Mouse (Mus musculus) ES-E14 (cell line): Measurements from ENCODE around the gene Rbm34. TPM values are rescaled to one million over a fixed set of nuclear protein-coding genes. Genes with fewer than 3 reads are reported as not detected.

Source experiments
- DNase-seq: peaks from one replicate; pipeline ENCODE4 v3.0.0-alpha.2; 2013; ENCODE audit warnings: low read depth, low spot score
- H3K27ac ChIP-seq: 2 replicates; pipeline ENCODE4 v1.5.1; 2012; ENCODE audit warnings: low read depth, mild to moderate bottlenecking, low read length, moderate library complexity, mixed read lengths; ENCODE audit not compliant: poor library complexity, insufficient read depth, severe bottlenecking
- H3K36me3 ChIP-seq: 2 replicates; pipeline ENCODE4 v1.6.1; 2012; ENCODE audit warnings: mild to moderate bottlenecking, low read length, moderate library complexity, mixed read lengths; ENCODE audit not compliant: control insufficient read depth, poor library complexity, insufficient read depth, severe bottlenecking
- H3K4me1 ChIP-seq, 2 experiments: fragments of 150-350 bp in 1 of 2; sonication (generic) in 1 of 2; 2 replicates each; pipeline ENCODE4 v1.6.1; 2012; ENCODE audit warnings: low read length in 2 of 2, mild to moderate bottlenecking in 1 of 2, mixed read lengths in 1 of 2; ENCODE audit not compliant: control insufficient read depth in 2 of 2, insufficient read depth in 2 of 2, poor library complexity in 1 of 2
- H3K4me3 ChIP-seq, 2 experiments: fragments of 150-350 bp in 1 of 2; sonication (generic) in 1 of 2; 2 replicates each; pipeline ENCODE4 v1.5.1; 2012; ENCODE audit warnings: low read length in 2 of 2, low read depth in 1 of 2, mild to moderate bottlenecking in 1 of 2, mixed read lengths in 1 of 2; ENCODE audit not compliant: insufficient read depth in 1 of 2, poor library complexity in 1 of 2, severe bottlenecking in 1 of 2
- H3K9ac ChIP-seq: 2 replicates; pipeline ENCODE4 v1.6.1; 2012; ENCODE audit warnings: low read depth, mild to moderate bottlenecking, low read length, mixed read lengths; ENCODE audit not compliant: poor library complexity, insufficient read depth, severe bottlenecking
- H3K9me3 ChIP-seq: fragments of 150-350 bp; sonication (generic); 2 replicates; pipeline ENCODE4 v1.6.1; 2012; ENCODE audit warnings: low read depth, mild to moderate bottlenecking, low read length; ENCODE audit not compliant: control insufficient read depth, insufficient read depth
- CHD2 ChIP-seq: IDR thresholded peaks from 2 replicates; pipeline ENCODE4 v1.6.1; 2014; ENCODE audit warnings: mild to moderate bottlenecking, low read depth, low read length, inconsistent platforms
- HCFC1 ChIP-seq: IDR thresholded peaks from 2 replicates; pipeline ENCODE4 v1.6.1; 2012; ENCODE audit warnings: low read length, inconsistent platforms, borderline replicate concordance; ENCODE audit not compliant: insufficient read depth
- MAFK ChIP-seq: IDR thresholded peaks from 2 replicates; pipeline ENCODE4 v1.6.1; 2014; ENCODE audit warnings: mild to moderate bottlenecking, low read depth, low read length, inconsistent platforms; ENCODE audit not compliant: insufficient read depth
- ZC3H11A ChIP-seq: IDR thresholded peaks from 2 replicates; pipeline ENCODE4 v1.6.1; 2012; ENCODE audit warnings: low read depth, mild to moderate bottlenecking, inconsistent platforms, low read length, borderline replicate concordance
- ZNF384 ChIP-seq: IDR thresholded peaks from 2 replicates; pipeline ENCODE4 v1.6.1; 2012; ENCODE audit warnings: low read depth, low read length, inconsistent platforms
- in situ Hi-C, 2 experiments: fragments of 600-800 bp; cut with MboI; formaldehyde crosslinking; loops; one replicate each; pipeline ENCODE4 v1.15.1; 2025; ENCODE audit warnings: low sequenced_read_pairs in 2 of 2, inconsistent platforms in 1 of 2; ENCODE audit not compliant: unreplicated experiment in 2 of 2
- total RNA-seq: library from RNA; depleted of rRNA; stranded (reverse); fragments of 300-350 nt; gene quantifications from 2 replicates; pipeline ENCODE4 v1.2.3, GENCODE M21; 2012; rRNA removed

The Rbm34 gene
- total RNA-seq: 22.4 and 32.5 TPM in 2 replicates

DNA sequence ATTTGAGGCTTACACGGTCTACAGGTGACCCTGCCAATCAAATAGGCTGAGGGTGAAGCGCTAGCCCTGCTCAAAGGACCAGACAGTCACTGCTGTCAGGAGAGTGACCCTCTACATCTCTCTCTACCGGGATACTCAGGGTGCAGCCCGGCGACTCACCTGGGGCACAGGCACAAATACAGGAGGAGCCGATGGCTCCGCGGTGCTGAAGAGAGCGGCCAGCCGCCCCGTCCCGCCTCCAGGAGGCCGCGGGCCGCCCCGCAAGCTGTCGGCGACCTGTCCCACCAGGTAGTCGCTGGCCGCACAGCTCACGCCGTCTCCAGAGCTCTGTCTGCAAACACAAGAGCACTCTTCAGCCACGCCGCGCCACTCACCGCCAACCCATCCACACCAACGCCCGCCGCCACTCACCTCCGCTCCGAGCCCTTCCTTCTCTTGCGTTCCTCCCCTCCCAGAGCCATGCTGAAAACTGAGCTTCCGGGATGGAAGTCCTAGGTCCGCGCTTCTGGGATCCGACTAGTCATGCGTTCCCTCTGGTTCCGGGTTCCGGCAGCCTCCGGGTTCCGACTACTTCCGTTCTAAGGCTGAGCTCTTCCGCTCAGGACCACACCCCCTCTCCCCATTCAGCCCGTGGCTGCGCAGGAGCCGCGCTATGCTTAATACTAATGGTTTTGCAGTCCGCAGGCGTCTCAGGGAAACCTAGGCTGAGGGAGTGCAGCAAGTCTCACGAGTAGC, at the start of gene Rbm34:
Rbm34 (minus strand) TSS at position 493 of the 735 bp plus-strand sequence.
- TF ChIP-seq ZC3H11A (no peak), MAFK (no peak), CHD2 (no peak), ZNF384 (no peak), HCFC1 (peak; percentile 92)
- Histone ChIP-seq H3K9me3 (no peaks in the 10 kb centered on the region), H3K4me1 (peaks cover 0 to 23% of the 10 kb centered on the region in 2 experiments; a peak in 2 of 4 replicates), H3K27ac (peak within 1 kb of the TSS; percentile 78), H3K4me3 (peak within 1 kb of the TSS; percentile 91 to 99), H3K36me3 (peaks cover 12% of the 10 kb centered on the region; the same call in 1 of the 2 replicates), H3K9ac (peak within 1 kb of the TSS; percentile 90)
- in situ Hi-C loops: no loop called here
- DNase-seq: peak; percentile 96

DNA sequence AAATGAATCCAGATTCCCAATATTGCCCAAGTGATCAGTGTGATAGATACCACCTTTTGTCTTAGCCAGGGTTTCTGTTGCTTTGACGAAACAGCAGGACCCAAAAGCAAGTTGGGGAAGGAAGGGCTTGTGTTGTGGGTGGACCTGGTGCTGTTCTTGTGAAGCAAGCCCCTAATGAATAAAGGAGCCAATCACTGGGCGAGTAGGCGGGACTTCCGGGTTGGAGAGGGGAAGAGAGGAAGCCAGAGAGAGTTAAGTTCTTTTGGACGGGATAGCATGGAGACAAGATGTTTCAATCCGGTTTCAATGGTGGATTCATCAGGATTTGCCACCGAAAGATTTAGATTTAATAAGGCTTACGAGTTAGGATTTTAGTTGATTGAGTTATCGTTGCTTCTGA, 40.8 kb upstream of the Rbm34 start:
- DNase-seq: no peak
- no peaks in the 10 kb centered on the region for H3K9me3 ChIP-seq
- TF ChIP-seq CHD2 (no peak), ZC3H11A (no peak), ZNF384 (no peak), HCFC1 (no peak), MAFK (no peak)
- H3K9ac ChIP-seq: peak overlapping the region; percentile 56; the same call in 1 of the 2 replicates
- peak overlapping the region; percentile 40 to 59; a peak in 3 of 4 replicates for H3K4me3 ChIP-seq
- in situ Hi-C loops: no loop called here
- no peaks in the 10 kb centered on the region for H3K36me3 ChIP-seq
- no peaks in the 10 kb centered on the region for H3K4me1 ChIP-seq
- no peak overlapping the region for H3K27ac ChIP-seq

DNA sequence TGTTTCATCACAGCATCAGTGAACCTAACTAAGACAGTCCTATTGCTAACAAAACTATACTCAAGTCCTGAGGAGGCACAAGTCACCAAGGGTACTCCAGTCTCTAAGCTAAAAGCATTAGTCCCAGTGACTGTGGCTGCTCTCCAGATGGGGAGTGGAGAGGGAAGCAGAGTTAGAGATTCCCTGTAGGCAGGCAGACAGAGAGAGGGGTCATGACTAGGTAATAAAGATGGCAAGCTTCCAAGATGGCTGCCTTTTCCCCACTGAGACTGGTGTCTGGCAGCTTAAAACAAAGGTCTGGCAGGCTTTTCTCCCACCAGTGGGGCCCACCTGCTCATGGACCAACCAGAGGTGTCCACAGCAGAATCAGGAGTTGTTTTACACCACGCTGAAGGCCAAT, 23.6 kb upstream of the Rbm34 start:
- Histone ChIP-seq H3K4me1 (0 out of 4 replicates have a peak, but pooled peaks cover 0 to 4% of the 10 kb centered on the region in 2 experiments), H3K9ac (no peak overlapping the region), H3K36me3 (no peaks in the 10 kb centered on the region), H3K9me3 (no peaks in the 10 kb centered on the region), H3K27ac (no peak overlapping the region), H3K4me3 (no peak overlapping the region)
- in situ Hi-C loops: no loop called here
- TF ChIP-seq ZC3H11A (no peak), ZNF384 (no peak), HCFC1 (no peak), CHD2 (no peak), MAFK (no peak)
- no peak for DNase-seq

DNA sequence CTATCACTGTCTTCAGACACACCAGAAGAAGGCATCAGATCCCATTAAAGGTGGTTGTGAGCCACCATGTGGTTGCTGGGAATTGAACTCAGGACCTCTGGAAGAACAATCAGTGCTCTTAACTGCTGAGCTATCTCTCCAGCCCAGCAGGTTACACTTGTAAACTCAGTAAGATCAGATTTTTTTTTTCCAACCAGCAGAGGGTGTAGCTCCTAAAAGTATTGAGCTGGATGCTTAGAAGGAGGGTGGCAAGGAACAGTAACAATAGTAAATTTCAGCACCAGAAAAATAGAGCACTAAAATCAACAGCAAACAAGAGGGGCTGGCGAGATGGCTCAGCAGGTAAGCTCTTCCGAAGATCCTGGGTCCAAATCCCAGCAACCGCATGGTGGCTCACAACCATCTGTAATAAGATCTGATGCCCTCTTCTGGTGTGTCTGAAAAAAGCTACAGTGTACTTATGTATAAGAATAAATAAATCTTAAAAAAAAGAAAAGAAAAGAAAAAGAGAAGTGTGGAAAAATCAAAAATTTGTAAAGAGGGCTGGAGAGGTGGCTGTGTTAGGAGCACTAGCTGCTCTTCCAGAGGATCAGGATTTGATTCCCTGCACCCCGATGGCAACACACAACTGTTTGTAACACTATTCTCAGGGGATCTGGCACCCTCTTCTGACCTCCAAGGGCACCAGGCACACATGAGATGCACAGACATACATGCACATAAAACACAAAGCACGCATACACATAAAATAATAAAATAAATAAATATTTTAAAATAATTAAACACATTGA, 18.7 kb upstream of the Rbm34 start:
- no peak for DNase-seq
- Histone ChIP-seq H3K9me3 (no peaks in the 10 kb centered on the region), H3K4me1 (0 out of 4 replicates have a peak, but pooled peaks cover 0 to 4% of the 10 kb centered on the region in 2 experiments), H3K36me3 (no peaks in the 10 kb centered on the region), H3K27ac (no peak overlapping the region), H3K4me3 (no peak overlapping the region), H3K9ac (no peak overlapping the region)
- TF ChIP-seq ZNF384 (no peak), HCFC1 (no peak), ZC3H11A (no peak), CHD2 (no peak), MAFK (no peak)
- in situ Hi-C loops: loop anchor here (5.0 to 10.0 kb wide), 3 partner anchors 153 to 185 kb away; no protein-coding TSS in a partner anchor
